Mouse (Mus musculus): ENCODE measurements around the gene Sdha.

Gene Sdha

DNA sequence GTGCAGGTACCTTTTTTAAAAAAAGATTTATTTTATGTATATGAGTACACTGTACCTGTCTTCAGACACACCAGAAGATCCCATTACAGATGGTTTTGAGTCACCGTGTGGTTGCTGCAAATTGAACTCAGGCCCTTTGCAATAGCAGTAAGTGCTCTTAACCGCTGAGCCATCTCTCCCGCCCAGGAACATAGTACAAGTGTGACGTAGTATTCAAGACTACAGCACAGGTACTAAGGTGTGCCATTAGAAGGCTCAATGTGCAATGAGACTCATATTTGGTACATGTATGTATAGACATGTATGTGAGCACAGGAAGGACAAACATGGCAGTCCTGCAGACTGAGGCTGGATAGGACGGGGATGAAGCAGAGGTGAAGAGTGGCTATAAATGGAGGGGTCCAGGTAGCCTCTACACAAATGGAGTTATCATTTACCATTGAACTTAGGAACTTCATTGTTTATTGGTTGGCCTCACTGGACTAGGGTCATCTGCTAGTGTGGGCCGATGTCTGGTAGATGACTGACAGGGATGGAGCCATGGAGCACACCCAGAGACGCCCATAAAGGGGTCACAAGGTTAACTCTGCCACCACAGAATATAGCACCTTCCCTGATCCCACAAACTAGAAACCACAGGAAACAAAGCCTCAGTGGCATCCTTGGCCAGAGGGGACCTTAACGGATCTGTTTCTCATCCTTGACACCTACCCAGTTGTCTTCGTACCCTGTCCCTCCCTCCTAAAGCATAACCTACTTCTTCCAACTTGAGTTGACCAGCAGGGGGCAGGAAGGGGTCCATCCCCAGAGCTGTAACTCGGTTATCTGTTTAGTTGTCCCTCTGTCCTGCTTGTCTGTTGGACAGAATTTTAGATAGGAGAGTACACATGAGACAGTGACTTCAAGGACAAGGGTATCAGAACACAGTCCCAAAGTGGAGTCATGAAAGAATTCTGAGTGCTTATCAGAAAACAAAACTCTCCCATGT lies 47.7 kb downstream of the Sdha start:
- DNase-seq, result no peak

DNA sequence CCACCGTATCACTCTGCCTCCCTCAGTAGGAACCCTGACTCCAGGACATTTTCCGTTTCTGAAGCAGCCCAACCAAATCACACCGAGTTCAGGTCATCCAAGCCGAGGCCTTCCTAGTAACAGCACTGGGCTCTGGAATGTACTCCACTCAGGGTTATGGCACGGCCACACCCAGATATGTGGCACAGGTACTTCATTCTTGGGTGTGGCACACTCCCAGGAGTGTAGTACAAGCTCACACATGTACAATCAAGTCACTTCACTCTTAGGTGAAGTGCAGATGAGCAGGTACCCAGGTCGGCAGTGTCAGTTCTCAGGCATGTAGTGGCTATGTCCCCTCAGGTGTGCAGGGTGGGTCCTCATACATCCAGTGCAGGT lies 48.5 kb downstream of the Sdha start:
- DNase-seq, result peak in 1 of 2 experiments; percentile 34

DNA sequence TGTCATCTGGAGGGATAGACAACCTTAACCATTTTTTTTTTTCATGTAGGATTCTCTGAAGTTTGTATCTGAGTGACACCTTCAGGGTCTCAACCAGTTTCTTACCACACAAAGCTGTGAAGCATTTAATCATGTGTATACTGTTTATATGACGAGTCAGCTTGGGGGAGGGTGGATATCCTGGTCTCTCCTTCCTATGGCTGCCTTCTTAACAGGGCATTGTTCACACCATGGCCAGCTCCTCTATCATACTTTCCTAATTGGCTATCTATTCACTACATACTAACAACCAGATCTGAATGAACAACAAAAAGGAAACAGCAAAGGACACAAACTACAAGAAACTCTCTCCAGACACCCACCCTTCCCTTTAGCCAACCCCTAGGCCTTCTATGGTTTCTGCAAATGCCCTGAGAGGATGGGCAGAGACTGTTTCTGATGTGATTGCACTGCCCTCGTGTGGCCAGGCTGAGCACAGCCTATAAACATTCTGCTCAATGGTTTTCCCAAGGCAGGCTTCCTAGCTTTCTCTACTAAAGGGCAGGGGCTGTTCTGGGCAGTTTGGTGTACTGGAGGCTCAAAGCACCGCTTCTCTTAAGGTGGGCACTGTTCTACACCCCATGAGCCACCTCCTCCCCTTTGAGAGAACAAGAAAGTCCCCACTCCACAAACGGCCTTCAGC lies 49.0 kb downstream of the Sdha start:
- peak; percentile 66 to 78 for DNase-seq

DNA sequence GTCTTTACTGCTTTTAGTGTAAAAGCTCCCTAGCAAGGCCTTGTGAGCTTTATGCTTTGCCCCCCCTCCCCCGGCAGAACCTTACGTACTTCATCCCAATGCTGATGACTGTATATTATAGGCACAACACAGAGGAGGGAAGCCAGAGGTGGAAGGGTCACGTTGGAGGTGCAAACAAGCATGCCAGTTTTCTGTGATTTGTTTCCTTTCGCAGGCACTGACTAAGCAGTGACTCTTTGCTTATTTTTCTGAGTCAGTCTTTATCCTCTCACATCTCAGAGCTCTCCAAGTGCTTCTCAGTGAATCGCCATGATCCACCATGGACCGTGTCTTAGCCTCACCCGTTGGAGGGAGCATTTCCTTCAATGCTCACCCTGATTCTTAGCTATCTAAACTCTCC lies 53.7 kb downstream of the Sdha start:
- no peak for DNase-seq

DNA sequence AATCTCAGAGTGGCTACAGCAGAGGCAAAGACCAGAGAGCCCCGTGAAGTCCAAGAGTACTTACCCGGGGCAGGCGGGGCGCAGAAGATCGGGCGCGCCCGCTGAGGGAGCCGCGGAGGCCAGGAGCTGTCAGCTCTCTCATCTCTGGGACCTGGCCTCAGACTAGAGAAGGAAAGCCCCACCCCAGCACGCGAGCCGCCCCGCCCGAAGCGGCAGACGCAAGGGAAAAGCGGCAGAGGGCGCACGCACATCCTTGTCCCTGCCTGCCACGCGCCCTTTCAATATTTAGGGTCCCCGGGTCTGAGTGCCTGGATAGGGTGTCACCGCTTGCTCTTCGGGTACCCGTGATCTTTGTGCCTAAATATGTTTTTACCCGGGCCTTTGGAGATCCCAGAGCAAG lies 57.9 kb downstream of the Sdha start, which contains the start of gene Ahrr:
TSS of gene Ahrr (minus strand) at position 165 of the 400 bp plus-strand sequence.
- DNase-seq, result peak; percentile 62 to 70

DNA sequence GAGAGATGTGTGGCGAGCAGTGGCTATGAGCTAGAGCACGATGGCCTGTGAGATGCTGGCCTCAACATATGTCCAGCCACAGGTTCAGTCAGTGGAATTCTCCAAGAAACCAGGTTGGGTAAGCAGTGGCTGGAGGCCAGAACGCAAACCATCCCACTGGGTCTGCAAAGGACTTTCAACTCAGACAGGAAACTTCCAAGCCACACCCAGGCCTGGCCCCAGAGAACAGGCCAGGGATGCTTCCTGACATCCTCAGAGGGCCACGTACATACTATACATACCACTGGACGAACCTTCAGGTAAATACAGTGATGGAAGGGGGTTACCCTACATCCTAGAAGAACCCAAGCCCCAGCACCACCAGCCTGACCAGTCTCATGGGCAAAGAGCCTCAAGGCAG lies 60.4 kb downstream of the Sdha start:
- no peak for DNase-seq

DNA sequence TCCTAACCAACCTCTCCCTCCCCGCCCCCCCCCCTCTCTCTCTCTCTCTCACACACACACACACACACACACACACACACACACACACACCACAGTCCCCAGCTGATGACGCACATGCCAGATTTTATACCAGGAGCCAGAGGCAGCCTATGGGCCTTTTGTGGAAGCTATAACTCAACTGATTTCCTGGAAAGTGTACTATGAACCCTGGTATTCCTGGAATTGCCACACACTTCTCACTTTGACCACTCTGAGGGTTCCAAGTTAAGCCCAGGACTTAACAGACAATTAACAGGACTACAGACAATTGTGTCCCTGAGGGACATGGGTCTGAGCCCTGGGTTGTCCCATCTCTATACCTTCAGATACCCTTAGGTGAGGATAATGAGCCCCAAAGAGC lies 67.8 kb downstream of the Sdha start:
- no peak for DNase-seq

DNA sequence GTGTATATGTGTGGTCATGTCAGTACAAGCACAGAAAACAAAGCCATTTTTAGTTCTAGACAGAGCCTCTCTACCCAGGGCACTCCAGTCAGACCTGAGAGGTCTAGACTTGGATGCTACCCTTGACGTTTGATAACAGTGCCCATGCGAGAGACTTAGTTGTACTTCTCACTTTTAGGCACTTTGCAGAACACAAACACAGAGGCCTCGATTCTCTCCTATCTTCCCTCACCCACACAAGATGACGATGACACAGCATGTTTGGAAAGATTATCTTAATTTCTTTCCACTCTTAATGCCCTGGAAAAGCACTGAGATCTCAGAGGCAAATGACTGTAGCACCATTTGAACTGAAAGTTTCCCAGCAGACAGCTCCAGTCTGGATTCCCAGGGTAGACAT lies 74.4 kb downstream of the Sdha start:
- DNase-seq, result no peak
